Mouse (Mus musculus): ENCODE results near the gene Xkrx.
"Not testable (repeated sequence)": the region's sequence is repeated elsewhere in the genome, so short reads cannot be mapped to it uniquely, and the experiment has no call there.

The Xkrx gene

DNA sequence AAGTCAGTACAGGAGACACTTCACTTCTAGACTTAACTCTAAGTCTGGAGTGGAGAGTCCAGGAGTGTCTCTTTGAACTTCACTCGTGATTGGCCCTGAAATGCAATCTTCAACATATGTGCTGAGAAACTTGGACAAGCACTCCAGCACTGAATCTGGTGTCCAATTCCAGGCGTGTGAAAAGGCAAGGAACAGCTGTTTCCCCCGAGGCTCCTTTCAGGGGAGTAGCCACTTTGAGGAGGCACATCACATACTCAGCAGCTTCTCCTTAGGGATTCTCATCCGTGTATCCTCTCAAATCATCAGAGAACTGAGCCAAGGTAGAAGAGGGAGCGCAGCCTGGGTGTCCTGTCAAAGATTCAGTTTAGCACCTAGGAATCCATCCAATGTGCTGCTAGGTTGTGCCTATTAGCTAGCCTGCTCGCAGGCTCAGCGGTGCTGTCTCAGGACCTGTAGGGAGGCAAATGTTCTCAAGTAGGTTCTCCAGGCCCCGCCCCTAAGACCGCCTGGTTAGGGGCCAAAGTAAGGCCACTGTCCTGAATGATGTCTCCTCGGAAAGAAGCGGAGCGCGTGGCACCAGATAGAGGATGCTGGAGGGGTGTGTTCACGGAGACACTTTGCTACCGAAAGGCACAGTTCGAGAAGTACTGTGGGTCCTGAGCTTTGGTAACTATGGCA is at the start of gene Xkrx:
Gene Xkrx, minus strand, starts transcription at position 34 of the 678 bp plus-strand sequence.
- DNase-seq (ENCODE audit: low spot score) = peak; percentile 9

DNA sequence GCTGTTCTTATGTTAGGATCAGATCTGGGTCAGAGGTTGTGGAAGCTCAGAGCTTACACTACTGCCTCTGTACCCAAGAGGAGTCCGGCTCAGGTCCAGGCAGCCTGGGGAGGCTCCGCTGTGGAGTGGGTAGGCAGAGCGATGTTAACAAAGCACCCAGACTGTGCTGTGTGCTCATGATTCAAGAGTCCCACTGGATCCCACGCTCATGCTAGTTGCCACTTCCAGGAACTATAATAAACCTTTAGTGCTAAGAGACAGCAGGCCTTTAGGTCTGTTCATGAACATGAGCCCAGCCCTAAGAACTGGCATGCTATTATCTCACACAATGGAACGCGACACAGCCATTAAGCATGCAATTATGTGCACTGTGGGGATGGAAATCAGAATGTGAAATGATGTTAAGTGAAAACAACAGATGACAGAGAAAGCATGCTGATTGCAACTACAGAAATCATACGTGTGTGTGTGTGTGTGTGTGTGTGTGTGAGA is 49.3 kb upstream of the Xkrx start:
- no peak for DNase-seq (ENCODE audit: low spot score)

DNA sequence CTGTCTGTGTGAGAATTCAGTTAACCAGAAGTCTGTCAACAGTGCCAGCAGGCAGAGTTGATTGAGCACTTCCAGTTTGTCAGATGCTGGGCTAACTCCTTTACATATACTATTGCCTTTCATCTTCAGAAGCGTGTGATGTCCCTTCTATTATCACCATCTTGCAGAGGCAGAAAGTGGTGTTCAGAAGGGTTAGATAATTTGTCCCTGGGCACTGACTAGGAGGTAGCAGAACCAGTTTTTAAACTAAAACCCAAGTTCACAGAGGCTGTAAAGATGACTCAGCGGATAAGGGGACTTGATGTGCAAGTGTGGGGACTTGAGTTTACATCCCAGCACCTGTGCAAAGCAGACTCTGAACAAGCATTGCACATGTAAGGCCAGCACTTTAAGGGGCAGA is 46.6 kb upstream of the Xkrx start:
- DNase-seq (ENCODE audit: low spot score) = no peak

- not testable (repeated sequence) for DNase-seq (ENCODE audit: low spot score)
Observed at GRCm38 (mm10) chrX:134187201-134187600, 25.3 kb upstream of the Xkrx start, which contains the start of gene Arl13a. TSS of gene Arl13a (plus strand) at chrX:134187501.

DNA sequence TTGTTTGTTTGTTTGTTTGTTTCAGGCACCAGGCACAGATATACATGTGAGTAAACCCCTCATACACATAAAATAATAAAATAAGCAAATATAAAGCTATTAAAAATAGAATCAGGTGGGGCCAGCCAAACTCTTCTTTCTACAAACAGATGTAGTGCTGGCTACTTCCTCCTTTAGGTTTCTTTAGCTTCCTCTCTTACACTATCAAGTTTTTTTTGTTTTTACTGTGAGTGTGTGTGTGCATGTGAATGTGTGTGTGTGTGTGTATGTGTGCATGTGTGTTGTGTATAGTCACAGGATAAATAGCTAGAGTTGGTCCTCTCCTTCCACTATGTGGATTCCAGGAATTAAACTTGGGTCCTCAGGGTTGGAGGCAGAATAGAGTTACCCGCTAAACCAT is 12.8 kb upstream of the Xkrx start:
- no peak for DNase-seq (ENCODE audit: low spot score)

DNA sequence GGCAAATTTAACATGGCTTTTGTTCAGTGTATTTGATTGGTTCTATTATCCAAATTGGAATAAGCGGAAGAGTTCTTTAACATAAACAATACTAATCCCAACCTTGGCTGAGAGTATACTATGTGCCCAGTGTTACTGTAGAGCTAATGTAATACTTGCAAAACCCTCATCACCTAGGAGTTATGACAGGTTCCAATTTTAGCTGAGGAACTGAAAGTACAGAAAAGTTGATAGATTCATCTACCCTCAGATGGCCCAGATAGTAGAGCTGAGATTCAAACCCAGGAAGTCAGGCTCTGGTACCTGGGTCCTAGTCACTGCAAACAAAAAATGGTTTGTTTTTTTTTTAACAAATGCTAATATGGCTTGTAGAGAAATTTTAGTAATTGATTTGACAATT is 8.7 kb upstream of the Xkrx start:
- no peak for DNase-seq (ENCODE audit: low spot score)

DNA sequence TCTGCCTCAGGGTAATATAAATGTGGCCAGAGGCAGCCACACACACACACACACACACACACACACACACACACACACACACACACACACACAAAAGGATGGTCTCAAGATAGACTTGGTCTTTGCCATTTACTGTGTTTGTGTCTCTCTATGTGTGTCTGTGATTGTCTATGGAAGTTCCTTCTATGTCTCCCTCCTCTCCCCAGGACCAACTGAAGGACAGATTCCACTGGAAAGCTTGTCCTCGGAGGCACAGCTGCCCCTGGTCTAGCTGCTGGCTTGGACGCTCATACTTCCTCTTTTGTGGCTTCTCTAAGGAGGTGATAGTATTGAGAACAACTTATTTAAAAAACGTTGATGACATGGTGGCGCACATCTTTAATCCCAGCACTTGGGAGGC is 1.6 kb upstream of the Xkrx start:
- DNase-seq (ENCODE audit: low spot score) = no peak

DNA sequence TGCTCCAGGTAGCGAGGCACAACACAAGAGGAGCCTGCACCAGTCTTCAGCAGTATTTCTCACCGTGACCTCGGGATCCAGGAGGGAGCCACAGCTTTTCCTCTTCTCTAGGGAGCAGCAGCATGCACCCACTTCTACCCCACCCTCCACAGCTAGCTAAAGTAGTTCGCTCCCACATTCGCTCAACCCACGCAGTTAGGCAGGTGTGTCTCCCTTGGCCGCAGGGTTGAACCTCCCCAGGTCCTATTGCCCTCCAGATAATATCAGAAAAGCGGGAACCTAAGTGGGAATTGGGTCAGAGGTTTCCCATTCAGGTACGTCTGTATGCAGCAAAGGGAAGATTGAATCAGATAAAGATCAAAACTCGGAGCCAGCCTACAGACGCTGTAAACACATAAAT is 950 bp upstream of the Xkrx start:
- peak; percentile 2 for DNase-seq (ENCODE audit: low spot score)

DNA sequence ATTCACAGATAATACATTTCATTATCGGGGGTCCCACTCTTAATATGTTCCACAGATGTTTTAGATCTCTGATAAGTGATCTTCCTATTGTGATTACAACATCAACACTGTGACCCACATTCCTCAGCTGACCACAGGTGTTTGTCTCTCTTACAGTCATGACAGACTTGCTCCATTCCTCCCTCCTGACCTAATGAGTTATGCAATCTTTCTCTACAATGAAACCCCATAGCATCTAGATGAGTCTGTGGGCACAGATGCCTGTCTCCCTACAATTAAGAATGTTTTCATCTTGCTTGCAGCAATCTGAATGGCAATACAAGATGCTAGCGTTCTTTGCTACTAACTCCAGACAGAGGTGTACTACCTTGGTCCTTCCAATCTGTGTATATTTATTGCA is 1.4 kb downstream of the Xkrx start:
- DNase-seq (ENCODE audit: low spot score) = no peak

GRCm38 (mm10) chrX:134158151-134158550 is 3.7 kb downstream of the Xkrx start:
- DNase-seq (ENCODE audit: low spot score) = no peak

GRCm38 (mm10) chrX:134141986-134142385 is 19.9 kb downstream of the Xkrx start:
- no peak for DNase-seq (ENCODE audit: low spot score)

DNA sequence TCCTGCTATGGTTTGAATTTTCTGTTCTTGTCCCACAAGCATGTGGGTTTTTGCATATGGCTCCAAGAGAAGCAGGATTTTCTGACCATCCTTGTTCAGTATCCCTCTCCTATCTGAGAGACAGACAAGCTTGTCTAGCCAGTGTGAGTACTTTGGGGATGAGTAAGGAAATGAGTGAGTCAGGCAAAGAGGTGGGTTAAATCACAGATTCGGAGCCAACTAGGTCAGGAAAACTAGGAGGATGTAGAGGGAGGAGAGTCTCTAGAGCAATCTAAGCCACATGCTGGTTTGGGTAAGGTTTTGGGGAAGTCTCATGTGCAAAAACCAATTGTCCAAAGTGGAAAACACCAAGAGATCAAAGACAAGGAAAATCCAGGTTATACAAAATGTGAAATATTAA is 20.3 kb downstream of the Xkrx start:
- DNase-seq (ENCODE audit: low spot score) = no peak

- no peak for DNase-seq (ENCODE audit: low spot score)
Observed at GRCm38 (mm10) chrX:134140024-134140423, 21.9 kb downstream of the Xkrx start.

DNA sequence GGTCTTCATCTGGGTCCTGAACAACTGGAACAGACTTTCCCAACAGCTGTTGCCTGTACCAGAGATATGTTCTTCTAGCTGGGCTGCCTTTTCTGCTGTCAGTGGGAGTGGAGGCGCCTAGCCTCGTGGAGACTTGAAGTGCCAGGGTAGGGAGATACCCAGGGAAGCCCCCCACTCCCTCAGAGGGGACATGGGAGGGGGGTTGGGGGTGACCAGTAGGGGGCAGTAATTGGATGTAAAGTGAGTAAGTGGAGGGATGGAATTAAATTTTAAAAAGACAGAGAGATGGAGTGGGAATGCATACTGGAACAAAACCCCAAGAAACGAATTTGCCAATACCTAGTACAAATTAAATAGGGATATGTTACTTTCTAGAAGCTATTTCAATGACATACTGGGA is 28.1 kb downstream of the Xkrx start:
- peak; percentile 1 for DNase-seq (ENCODE audit: low spot score)

DNA sequence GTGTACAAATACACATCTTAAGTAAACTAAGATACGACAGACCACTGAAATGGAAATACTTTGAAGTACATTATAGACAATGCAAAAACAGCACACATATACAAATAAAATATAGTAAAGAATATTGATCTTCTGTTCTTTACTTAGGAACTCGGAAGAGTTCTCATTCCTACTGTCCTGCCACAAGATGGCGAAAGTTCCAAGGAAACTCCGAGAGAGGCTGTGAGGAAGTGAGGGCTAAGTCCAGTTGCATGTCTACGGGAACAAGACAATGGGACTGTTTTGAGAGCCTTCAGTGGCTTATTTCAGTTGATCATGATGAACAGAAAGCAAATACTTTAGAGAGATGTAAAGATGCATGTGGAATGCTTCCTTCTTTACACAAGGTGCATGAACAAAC is 29.6 kb downstream of the Xkrx start:
- DNase-seq (ENCODE audit: low spot score) = peak; percentile 63

DNA sequence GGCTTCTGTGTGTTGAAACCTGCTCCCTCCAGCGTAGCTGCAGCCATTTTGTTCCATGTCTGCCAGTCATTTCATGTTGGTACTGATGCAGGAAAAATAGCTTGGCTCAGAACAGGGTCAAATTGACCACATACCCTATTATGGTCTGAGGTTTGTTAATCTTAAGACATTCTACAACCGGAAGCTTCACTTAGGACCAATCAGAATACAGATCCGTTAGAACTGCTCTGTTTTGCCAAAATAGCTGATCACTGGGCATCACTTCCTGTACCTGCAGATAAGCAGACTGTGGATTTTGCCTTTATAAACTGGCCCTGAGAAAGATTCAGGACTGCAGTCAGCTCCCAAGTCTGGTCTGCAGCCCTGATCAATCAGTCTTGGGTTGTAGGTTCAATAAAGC is 33.3 kb downstream of the Xkrx start:
- DNase-seq (ENCODE audit: low spot score) = no peak

GRCm38 (mm10) chrX:134116417-134116816 is 45.5 kb downstream of the Xkrx start:
- DNase-seq (ENCODE audit: low spot score) = no peak

DNA sequence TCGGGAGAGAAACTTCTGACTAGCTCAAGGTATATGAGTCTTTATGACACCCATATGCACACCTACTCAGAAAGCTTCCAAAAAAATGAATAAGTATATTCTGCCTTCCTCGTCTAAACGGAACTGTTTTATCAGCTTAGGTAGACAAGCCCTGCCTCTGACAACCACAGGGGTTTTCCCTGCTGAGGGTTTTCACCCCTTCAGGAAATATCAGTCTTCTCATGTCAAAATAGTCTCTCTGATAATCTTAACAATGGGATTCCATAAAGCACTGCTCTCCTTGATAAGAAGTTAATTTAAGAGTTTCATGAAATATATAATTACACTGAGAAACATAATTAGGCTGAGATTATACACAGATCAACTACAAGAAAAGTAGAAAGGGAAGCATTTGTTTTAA is 50.1 kb downstream of the Xkrx start:
- DNase-seq (ENCODE audit: low spot score) = no peak

- no peak for DNase-seq (ENCODE audit: low spot score)
Observed at GRCm38 (mm10) chrX:134102641-134103040, 59.2 kb downstream of the Xkrx start.

All from retina, embryonic 14.5 days (tissue).